Mouse (Mus musculus) 416B (cell line): ENCODE data around the gene D630003M21Rik.
A peak's percentile ranks its signal among the peaks of the same experiment; 100 is the strongest.

ENCODE experiments used
- DNase-seq: peaks from one replicate; pipeline ENCODE4 v3.0.0; 2011; ENCODE audit warnings: low read depth

D630003M21Rik gene

DNA sequence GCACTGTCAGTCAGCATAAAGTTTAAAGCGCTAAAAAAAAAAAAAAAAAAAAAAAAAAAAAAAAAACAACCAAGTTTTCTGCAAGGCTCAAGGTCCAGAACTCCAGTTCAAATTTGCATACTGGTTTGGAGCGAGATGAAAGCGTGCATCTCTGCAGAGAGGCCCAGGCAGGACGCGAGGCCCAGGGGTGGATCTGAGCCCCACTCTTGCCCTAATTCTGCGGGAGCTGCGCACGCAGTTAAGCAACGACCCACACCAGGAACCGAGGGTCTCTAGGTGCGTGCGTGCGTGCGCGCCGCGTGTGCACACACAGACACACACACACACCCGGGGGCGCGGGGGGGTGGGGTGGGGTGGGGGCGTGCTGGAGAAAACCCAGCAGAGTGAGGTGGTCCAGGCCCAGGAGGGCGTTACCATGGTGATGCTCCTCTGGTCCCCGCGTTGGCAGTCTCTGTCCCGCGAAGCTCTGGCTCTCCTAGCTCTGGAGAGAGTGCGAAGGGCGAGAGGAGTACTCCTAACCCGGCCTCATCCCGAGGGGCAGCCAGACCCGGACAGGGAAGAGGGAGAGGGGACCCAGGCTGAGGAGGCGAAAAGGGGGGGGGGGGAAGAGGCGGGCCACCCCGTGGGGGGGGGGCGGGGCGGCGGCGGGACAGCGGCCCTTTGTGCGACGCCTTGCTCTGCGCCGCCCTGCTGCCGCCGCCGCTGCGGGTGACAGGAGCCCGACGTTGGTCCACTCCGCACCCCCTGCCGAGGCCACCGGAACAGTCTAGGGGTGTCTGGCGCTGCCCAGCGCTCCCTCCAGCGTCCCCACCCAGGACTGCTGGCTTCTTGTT, at the start of gene D630003M21Rik:
D630003M21Rik (minus strand) TSS at position 553 of the 833 bp plus-strand sequence.
- no peak for DNase-seq

DNA sequence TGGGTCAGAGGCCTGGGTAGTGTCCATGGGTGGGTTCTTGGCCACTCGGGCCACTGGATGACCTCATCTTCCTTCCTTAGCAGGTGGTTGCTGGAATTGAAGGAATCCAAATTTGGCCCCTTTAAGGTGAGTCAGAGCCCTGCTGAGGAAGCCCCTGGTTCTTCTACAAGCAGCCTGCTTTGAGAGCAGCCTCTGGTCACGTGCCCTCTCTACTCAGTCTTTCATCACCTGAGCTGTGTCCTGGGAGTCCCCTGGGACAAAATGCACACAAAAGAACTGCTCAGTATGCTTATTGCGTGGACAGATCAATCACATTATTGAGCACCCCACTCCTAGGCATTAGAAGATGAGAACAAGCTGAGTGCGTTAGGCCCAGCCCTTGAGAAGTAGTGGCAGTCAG, 47.9 kb upstream of the D630003M21Rik start:
- DNase-seq = no peak

DNA sequence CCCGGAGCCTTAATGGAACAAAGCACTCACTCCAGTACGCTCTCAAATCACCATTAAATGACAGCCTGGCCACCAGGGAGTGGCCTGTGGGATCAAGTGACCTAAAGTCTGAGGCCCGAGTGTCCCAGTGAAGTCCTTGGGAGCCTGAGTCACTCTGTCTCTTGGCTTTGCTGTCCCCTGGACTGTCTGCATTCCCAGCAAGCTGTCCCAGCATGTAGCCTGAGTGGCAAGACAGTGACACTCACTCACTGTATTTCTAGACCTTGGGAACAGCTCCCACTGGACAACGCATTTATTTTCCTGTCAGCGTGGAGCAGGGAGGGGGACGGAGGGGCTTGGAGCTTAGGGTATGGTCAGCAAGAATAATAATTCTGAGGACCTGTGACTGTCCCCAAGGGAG, 47.4 kb upstream of the D630003M21Rik start:
- no peak for DNase-seq

DNA sequence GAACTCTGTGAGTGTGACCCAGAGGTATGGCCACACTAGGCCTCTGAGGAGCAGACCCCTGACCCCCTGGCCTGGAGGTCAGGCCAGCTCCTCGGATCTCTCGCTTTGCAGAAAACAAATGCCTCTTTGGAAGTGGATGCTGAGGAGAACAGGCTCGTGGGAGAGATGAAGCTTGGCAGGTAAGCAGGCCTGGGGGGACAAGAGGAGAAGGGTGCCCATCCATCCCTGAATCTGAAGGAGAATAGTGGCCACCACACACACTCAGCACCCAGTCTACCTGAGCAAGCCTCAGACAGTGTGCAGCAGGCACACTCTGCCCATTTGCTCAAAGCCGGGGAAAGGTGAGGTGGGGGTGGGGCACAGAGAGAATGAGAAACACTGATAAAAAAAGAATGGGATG, 46.8 kb upstream of the D630003M21Rik start:
- no peak for DNase-seq

DNA sequence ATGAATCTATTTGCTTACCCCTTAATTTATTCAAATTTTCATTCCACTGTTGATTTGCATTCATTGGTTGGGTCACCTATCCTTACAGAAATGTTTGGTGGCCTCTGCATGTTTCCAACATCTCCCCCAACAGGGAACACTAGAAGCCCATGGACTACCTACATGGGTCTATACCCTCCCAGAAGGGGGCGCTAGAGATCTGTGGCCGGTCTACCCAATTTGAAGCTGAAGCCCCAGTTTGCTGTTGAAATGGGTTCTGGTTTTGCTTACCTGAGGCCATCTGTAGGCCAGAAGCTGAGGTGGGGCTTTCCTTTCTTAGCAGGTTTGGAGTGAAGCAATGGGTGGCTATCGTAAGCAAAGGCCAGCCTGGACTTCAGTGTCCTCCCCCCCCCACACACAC, 46.3 kb upstream of the D630003M21Rik start:
- peak; percentile 42 for DNase-seq

DNA sequence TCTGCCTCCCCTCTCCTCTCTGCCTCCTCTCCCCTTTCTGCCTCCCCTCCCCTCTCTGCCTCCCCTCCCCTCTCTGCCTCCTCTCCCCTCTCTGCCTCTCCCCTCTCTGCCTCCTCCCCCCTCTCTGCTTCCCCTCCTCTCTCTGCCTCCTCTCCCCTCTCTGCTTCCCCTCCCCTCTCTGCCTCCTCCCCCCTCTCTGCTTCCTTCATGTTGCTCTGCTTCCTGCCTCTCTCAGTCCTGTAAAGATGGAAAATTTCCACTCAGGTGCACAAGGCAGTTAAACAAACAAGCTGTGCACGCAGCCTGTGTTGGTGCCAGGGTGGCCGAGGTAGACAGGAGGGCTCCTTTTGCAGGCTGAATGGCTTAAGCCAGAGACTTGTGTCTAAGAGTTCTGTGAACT, 44.6 kb upstream of the D630003M21Rik start:
- no peak for DNase-seq

DNA sequence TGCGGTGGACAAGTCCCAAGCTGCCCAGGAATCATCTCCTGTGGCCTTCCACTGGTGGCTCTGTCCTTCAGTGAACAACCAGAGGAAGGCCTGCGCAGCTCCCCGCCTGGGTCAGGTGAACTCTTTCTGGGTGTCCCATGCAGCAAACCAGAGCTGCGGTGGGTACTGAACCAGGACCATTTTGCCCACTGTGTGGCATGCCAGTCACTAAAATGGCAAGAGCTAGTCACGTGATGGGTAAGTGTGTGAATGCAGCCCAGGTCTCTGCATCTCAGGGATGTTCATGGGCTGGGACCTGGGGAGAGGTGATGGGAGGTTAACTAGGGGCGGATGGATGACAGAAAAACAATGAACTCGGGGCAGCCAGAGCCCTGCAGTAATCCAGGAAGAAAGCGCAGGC, 41.0 kb upstream of the D630003M21Rik start:
- no peak for DNase-seq

DNA sequence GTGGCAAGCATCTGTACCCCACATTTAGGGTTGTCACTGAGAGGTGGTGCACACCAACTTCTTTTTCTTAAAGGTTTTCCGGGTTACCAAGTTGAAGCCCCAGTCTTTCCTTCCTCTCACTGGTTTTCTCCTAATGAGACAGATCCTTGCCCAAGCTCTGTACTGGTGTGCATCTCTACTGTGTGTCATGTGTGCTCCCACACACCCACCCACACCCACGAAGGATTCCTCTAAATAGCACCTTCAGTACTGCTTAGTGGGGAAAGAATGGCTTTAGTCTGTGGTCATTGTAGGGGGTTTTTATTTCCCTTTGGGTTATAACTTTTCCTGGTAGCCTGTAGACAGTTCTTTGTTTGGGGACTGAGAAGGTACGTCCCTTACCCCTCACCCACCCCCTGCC, 35.9 kb upstream of the D630003M21Rik start:
- no peak for DNase-seq

DNA sequence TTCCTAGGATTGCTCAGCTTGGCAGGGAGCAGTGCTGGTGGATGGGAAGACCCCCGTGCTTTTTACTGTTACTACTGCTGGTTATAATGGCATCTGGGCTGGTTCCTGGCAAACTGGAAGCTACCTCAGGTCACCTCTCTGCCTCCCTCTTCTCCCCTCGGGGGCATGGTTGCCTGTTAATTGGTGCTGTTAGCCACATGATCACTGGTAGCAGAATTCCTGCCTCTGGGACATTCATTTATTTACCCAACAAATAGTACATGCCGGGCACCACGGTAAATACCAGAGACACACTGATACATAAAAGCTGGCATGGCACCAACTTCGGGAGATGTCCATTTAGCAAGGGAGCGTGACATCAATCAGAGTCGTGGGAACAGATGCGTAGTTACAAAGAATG, 30.5 kb upstream of the D630003M21Rik start:
- DNase-seq = no peak

DNA sequence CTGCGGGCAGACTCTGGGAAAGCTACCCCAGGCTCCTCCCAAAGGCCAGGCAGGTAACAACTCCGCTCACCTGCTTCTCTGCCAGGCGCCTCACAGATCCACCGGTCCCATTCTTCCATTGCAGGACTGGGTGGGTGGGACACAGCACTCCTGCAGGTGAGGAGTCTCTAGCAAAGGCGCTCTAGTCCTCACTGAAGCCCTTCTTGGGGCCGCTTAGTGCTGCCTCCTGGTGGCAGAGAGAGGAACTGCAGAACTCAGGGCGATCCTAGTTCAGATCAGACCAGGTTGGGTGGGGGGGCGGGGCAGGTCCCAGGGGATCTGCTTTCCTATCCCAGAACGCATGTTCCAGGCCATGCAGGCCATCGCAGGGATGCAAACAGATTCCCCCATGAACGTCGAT, 29.8 kb upstream of the D630003M21Rik start:
- DNase-seq = peak; percentile 61

DNA sequence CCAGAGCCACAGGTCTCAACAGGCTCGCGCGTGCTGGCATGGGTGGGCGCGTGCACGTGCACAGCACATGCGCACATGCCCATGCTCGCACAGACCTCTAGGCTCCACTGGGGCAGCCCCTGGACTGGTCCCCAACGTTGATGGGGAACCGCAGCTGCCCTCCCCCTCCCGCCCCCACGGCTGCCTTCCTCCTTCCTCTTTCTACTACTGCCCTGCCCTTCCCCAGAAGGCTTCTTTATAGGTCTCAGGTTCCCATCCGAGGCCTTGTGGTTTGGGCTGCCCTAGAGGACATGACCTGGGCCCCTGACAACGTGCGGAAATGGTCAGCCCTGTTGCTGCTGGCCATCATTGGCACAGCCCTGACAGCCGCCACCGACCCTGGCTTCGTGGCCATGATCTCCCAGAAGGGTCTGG, 29.0 kb upstream of the D630003M21Rik start, which contains the start of gene Bpi:
Bpi (plus strand) TSS at position 90 of the 414 bp plus-strand sequence.
- peak; percentile 69 for DNase-seq

DNA sequence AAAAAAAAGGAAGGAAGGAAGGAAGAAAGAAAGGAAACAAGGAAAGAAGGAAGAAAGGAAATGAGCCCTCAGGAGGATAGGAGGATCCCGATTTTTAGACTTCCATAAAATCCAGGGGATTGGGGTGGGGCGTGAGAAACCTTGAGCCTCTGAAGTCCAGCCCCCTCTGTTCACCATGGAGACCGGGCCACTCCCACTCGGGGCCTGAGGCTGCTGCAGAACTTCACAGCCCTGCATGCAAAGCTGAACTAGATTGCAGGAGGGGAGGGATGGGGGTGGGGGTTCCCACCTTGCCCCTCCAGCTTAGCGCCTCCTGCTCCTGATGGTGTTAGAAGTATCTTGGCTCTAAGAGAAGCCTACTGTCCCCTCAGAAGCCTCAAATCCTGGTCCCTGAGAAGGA, 27.9 kb upstream of the D630003M21Rik start:
- no peak for DNase-seq

DNA sequence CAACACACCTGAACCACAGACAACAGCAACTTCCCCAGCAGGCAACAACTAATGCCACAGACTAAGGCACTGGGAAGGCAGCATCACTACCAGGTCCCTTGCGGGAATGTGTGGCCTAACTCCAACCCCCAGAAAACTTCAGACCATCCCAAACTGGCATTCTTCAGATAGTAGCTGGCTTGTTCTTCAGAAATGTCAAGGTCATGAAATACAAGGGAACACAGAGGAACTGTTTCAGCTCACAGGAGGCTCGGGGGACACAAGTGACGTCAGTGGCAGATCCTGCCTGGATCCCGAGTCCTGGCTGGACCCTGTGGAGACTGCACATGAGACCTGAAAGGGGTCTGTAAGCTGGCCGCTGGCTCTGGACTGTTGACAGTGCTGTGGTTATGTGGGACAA, 24.8 kb upstream of the D630003M21Rik start:
- DNase-seq = no peak

DNA sequence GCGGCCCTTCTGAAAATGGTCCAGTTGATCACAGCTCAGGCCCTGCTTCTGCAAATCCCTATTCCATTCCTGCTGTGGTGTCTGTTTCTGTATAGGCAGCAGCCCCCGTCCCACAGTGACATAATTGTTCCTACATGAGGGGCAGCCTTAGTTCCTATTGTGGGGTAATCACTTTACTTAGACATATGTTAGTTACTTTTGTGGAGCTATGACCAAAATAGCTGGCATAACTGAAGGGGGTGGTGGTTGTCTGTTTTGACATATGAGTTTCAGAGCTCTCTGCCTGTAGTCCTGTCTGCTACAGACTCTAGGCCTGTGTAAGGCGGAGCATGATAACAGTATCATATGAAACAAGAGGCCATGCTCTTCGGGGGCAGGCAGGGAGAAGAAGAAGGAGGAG, 21.5 kb upstream of the D630003M21Rik start:
- DNase-seq = no peak

DNA sequence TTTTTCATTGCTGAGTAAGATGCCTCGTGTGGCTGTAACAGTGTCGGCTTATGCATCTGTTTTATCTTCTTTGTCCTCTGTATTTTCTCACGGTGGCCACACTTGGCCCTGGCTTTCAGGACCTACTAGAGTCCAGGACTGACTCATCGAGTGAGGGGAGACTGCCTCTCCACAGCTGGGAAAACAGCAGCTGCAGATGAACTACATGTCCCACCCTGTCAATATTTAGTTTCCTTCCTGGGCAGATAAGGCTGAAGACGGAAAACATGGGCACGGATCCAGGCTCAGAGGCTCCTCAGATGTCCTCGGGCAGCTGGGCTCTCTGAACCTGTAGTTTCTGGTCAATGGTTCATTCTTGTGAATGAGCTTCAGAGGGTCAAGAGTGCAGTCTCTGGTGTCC, 19.3 kb upstream of the D630003M21Rik start:
- peak; percentile 31 for DNase-seq

DNA sequence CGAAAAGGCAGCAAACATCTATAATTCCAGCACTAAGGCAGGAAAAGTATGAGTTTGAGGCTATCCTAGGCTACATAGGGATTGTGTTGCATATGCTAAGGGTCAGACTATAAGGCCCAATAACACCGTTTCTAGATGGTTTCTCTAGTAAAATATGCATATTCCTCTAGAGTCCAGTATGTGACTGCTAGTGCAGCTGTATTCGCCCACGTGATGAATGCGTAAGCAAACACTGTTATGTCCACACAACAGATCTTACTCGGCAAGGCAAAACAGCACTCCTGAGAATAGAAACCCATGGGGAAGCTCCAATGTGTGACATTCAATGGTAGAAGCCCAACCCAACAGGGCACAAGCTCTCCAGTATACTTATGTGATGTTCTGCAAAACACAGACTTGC, 18.8 kb upstream of the D630003M21Rik start:
- no peak for DNase-seq

DNA sequence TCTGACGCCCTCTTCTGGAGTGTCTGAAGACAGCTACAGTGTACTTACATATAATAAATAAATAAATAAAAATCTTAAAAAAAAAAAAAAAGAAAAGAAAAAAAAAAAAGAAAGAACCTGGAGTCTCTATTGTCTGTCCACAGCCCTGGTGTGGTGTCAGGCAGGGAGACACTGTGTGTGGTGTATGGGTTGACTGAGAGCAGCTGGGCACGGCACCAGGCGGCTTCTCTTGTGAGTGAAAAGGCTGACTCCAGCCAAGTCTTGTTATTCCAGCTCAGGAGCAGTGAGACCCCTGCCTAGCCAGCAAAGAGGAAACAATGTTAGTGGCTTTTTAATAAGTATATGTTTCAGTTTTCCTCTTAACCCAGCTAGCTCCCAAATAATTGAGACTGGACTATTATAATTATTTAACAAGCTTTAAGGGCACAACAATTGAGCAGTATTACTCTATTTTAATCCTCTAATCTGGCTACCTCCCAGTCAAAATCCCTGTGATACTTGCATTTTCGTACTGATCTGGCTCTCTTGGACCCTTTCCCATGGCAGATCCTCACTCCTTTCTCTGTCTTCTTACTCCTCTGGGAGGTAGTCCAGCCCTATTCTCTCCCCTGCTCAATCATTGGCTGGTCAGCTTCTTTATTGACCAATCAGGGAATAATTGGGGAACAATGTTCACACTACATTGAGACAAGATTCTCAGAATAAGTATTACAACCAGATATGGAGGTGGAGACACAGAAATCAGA, 16.2 kb upstream of the D630003M21Rik start:
- DNase-seq = no peak

DNA sequence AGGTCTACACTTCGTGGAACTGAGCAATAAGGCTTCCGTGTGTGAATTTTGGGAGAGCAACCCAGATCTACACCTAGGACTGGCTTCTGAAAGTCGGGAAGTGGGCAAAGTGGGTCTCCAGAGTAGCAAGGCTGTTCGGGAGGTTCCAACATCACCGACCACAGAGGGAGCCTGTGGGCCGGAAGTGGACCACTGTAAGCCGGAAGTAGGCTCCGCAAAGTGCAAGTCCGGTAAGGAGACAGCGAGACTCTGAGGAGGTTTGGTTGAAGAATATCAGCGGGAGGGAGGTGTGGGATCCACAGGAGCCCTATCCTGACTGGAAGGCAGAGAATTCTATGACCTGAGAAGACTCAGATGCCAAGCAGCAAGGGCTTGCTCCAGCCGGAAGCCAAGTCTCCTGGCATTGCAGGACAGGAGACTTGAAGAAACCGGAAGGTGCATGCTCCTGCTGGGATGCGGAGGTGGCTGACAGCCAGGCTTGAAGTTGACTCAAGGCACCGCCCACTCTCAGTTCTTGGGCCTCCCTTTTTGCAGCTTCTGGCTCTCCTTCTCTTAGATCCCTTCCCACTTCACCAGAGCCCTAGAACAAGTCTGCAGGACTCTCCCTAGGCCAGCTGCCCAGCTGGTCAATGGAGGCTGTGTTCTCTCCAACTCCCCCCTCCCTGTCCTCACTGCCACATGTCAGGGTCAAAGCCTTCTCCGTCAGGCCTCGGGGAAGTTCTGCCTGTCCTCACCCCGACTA, 14.3 kb upstream of the D630003M21Rik start:
- no peak for DNase-seq

DNA sequence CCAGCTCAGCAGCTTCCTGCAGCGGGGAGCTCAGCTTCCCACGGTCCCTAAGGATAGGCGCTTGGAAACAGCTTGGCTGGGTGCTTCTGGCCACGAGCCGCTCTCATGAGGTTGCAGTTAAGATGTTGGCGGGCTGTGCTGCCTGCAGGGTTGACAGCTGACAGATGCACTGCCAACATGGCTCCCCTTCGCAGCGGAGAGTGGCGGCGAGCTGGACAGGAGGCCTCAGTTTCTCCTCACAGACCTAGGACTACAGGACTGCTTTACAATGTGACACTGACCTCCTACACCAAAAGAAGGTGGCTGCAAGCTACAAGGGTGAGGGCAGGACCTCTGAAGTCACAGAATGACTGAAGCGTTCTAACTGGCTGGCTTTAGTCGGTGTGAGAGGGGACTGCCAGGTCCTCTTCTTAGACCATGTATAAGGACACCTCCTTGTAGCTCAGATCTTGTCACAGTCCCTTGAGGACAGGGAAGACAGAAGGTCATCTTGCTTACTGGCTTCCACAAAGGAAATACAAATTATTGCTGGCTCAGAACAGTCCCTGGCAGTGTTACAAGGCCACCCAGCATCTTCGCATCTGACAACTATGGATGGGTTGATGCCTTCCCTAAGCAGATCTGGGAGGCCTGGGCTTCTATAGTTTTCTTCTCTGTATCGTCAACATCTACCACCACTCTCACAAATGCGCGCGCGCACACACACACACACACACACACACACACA, 13.3 kb upstream of the D630003M21Rik start:
- DNase-seq = no peak

DNA sequence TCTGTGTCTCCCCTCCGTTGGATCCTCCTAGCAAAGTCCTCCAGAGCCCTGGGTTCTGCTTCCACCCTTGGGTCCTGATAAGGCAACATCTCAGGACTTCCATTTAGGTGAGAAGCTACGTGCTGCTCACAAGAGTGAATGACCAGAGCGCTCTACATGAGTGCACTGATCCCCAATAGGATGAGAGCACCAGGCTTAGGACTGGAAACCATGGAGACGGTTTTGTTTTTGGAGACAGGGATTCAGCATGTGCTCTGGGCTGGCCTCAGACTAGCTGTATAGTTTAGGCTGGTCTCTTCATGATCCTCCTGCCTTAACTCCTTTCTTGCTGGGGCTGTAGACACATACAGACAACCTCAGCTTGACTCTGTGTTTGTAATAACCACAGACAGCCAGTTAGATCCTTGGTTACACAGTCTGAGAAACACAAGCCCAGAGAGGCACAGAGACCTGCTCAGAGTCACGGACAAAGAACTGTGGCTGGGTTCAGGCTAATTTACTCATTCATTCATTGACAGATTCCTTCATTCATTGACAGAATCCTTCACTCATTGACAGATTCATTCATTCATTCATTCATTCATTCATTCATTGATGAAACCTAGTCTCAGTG, 12.2 kb upstream of the D630003M21Rik start:
- DNase-seq = no peak

DNA sequence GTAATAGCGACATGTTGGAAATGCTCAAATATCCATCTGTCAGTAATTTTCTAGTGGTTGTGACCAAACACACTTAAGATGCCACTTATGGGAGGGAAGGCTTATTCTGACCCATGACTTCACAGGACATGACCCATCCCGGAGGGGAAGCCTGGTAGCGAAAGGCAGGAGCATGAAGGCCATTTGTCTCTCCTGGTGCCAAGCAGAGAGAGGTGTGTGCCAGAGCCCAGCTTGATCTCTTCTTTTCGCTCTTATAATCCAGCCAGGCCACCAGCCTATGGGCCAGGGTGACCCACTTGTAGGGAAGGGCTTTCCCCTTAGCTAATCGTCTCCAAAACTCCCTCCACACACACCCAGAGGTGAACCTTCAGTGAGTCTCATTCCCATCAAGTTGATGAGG, 9.1 kb upstream of the D630003M21Rik start:
- no peak for DNase-seq

DNA sequence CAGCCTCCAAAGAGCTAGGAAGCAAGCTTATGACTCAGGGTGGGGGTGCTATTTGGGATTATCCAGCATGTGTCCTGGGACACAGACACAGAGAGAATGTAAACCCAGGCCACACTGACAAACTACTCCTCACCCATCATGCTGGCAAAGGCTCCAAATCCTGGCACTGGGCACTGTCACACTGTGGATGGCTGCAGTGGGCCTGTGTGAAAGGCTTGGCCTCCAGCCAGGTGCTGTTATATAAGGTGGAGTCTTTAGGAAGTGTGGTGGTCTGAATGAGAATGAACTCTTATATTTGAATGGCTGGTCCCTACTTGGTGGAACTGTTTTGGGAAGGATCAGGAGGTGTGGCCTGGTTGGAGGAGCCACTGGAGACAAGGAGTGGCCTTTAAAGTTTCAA, 7.7 kb upstream of the D630003M21Rik start:
- DNase-seq = no peak
